Mouse (Mus musculus): Measurements from ENCODE around the gene Rasal3. TPM values are rescaled to one million over a fixed set of nuclear protein-coding genes. Genes with fewer than 3 reads are reported as not detected.
A peak's percentile ranks its signal among the peaks of the same experiment; 100 is the strongest.

The Rasal3 gene
- polyA plus RNA-seq, 1 experiment from 2014 or later, result 2.1 TPM

- H3K27ac ChIP-seq, result no peak overlapping the region
- no peaks in the 10 kb centered on the region for H3K4me1 ChIP-seq
- H3K36me3 ChIP-seq, result no peaks in the 10 kb centered on the region
- no peak overlapping the region for H3K9ac ChIP-seq
- peaks cover 9% of the 10 kb centered on the region for H3K27me3 ChIP-seq
- H3K4me2 ChIP-seq, result no peak overlapping the region
- H3K9me3 ChIP-seq, result no peaks in the 10 kb centered on the region
- 83% methylated on average over 8 of the region's 8 CpGs for WGBS
- ATAC-seq (ENCODE audit: insufficient number of reproducible peaks, low FRiP score, low TSS enrichment, low read depth), result no peak
- no peak overlapping the region for H3K4me3 ChIP-seq
Measured at GRCm38 (mm10) chr17:32420781-32421180, 17.4 kb upstream of the Rasal3 start.

- Histone ChIP-seq H3K36me3 (no peaks in the 10 kb centered on the region), H3K27me3 (peaks cover 17% of the 10 kb centered on the region), H3K27ac (no peak overlapping the region), H3K4me3 (no peak overlapping the region), H3K4me2 (no peak overlapping the region), H3K9ac (no peak overlapping the region), H3K4me1 (no peaks in the 10 kb centered on the region), H3K9me3 (no peaks in the 10 kb centered on the region)
- WGBS, result 75% methylated on average over 2 of the region's 2 CpGs
- ATAC-seq (ENCODE audit: insufficient number of reproducible peaks, low FRiP score, low TSS enrichment, low read depth), result no peak
Measured at GRCm38 (mm10) chr17:32419989-32420388, 16.6 kb upstream of the Rasal3 start.

- Histone ChIP-seq H3K36me3 (no peaks in the 10 kb centered on the region), H3K9me3 (no peaks in the 10 kb centered on the region), H3K27me3 (peaks cover 26% of the 10 kb centered on the region), H3K4me3 (no peak overlapping the region), H3K9ac (no peak overlapping the region), H3K4me2 (no peak overlapping the region), H3K4me1 (no peaks in the 10 kb centered on the region), H3K27ac (no peak overlapping the region)
- 93% methylated on average over 14 of the region's 14 CpGs for WGBS
- ATAC-seq (ENCODE audit: insufficient number of reproducible peaks, low FRiP score, low TSS enrichment, low read depth), result no peak
Measured at GRCm38 (mm10) chr17:32416771-32417170, 13.4 kb upstream of the Rasal3 start.

- 37% methylated on average over 24 of the region's 24 CpGs for WGBS
Measured at GRCm38 (mm10) chr17:32415417-32416020, 12.1 kb upstream of the Rasal3 start.

GRCm38 (mm10) chr17:32411898-32412297 lies 8.5 kb upstream of the Rasal3 start:
- H3K27ac ChIP-seq, result no peak overlapping the region
- H3K4me3 ChIP-seq, result no peak overlapping the region
- H3K4me2 ChIP-seq, result no peak overlapping the region
- no peak overlapping the region for H3K9ac ChIP-seq
- no peak for ATAC-seq (ENCODE audit: insufficient number of reproducible peaks, low FRiP score, low TSS enrichment, low read depth)
- no peaks in the 10 kb centered on the region for H3K36me3 ChIP-seq
- no peaks in the 10 kb centered on the region for H3K9me3 ChIP-seq
- H3K27me3 ChIP-seq, result peaks cover 25% of the 10 kb centered on the region
- no peaks in the 10 kb centered on the region for H3K4me1 ChIP-seq
- 82% methylated on average over 6 of the region's 6 CpGs for WGBS

More at GRCm38 (mm10) chr17:32415417-32416020, 12.1 kb upstream of the Rasal3 start:
- no peak for ATAC-seq (ENCODE audit: insufficient number of reproducible peaks, low FRiP score, low TSS enrichment, low read depth)
- Histone ChIP-seq H3K27ac (no peak overlapping the region), H3K4me2 (no peak overlapping the region), H3K27me3 (peaks cover 26% of the 10 kb centered on the region), H3K9me3 (no peaks in the 10 kb centered on the region), H3K36me3 (no peaks in the 10 kb centered on the region), H3K4me1 (no peaks in the 10 kb centered on the region), H3K9ac (no peak overlapping the region), H3K4me3 (no peak overlapping the region)

- 74% methylated on average over 11 of the region's 11 CpGs for WGBS
- no peak overlapping the region for H3K27ac ChIP-seq
- no peak for ATAC-seq (ENCODE audit: insufficient number of reproducible peaks, low FRiP score, low TSS enrichment, low read depth)
Measured at GRCm38 (mm10) chr17:32402779-32403157, 615 bp downstream of the Rasal3 start.

GRCm38 (mm10) chr17:32402011-32402778 lies 1.2 kb downstream of the Rasal3 start:
- H3K27ac ChIP-seq, result no peak overlapping the region
- no peaks in the 10 kb centered on the region for H3K4me1 ChIP-seq
- no peak overlapping the region for H3K4me3 ChIP-seq
- H3K27me3 ChIP-seq, result peaks cover 23% of the 10 kb centered on the region
- ATAC-seq (ENCODE audit: insufficient number of reproducible peaks, low FRiP score, low TSS enrichment, low read depth), result no peak
- no peak overlapping the region for H3K4me2 ChIP-seq
- no peaks in the 10 kb centered on the region for H3K36me3 ChIP-seq
- no peaks in the 10 kb centered on the region for H3K9me3 ChIP-seq
- no peak overlapping the region for H3K9ac ChIP-seq
- 83% methylated on average over 9 of the region's 9 CpGs for WGBS

More at GRCm38 (mm10) chr17:32402779-32403157, 615 bp downstream of the Rasal3 start:
- no peak overlapping the region for H3K4me3 ChIP-seq
- no peaks in the 10 kb centered on the region for H3K9me3 ChIP-seq
- no peak overlapping the region for H3K9ac ChIP-seq
- no peaks in the 10 kb centered on the region for H3K36me3 ChIP-seq
- H3K27me3 ChIP-seq, result peaks cover 17% of the 10 kb centered on the region
- no peak overlapping the region for H3K4me2 ChIP-seq
- no peaks in the 10 kb centered on the region for H3K4me1 ChIP-seq

GRCm38 (mm10) chr17:32396266-32396665 lies 7.1 kb downstream of the Rasal3 start:
- Histone ChIP-seq H3K36me3 (no peaks in the 10 kb centered on the region), H3K27me3 (peaks cover 82% of the 10 kb centered on the region), H3K4me3 (peak overlapping the region; percentile 19), H3K4me2 (peak overlapping the region; percentile 36), H3K9me3 (no peaks in the 10 kb centered on the region), H3K4me1 (peaks cover 9% of the 10 kb centered on the region), H3K27ac (no peak overlapping the region), H3K9ac (no peak overlapping the region)
- no peak for ATAC-seq (ENCODE audit: insufficient number of reproducible peaks, low FRiP score, low TSS enrichment, low read depth)
- 7% methylated on average over 37 of the region's 37 CpGs for WGBS

- Histone ChIP-seq H3K9ac (no peak overlapping the region), H3K4me1 (peaks cover 9% of the 10 kb centered on the region), H3K4me2 (no peak overlapping the region), H3K27ac (no peak overlapping the region), H3K36me3 (no peaks in the 10 kb centered on the region), H3K9me3 (no peaks in the 10 kb centered on the region), H3K4me3 (no peak overlapping the region), H3K27me3 (peaks cover 87% of the 10 kb centered on the region)
- ATAC-seq (ENCODE audit: insufficient number of reproducible peaks, low FRiP score, low TSS enrichment, low read depth), result no peak
- WGBS, result 80% methylated on average over 10 of the region's 10 CpGs
Measured at GRCm38 (mm10) chr17:32393944-32394343, 9.4 kb downstream of the Rasal3 start.

GRCm38 (mm10) chr17:32389101-32389659 lies 14.2 kb downstream of the Rasal3 start, which contains the start of gene Wiz:
TSS of gene Wiz (minus strand) at chr17:32389439.
- Histone ChIP-seq H3K27me3 (peaks cover 40% of the 10 kb centered on the region), H3K4me1 (peaks cover 13% of the 10 kb centered on the region), H3K4me3 (peak within 1 kb of the TSS; percentile 73), H3K4me2 (peak within 1 kb of the TSS; percentile 96), H3K27ac (peak within 1 kb of the TSS; percentile 82), H3K9me3 (no peaks in the 10 kb centered on the region), H3K36me3 (peaks cover 10% of the 10 kb centered on the region), H3K9ac (peak within 1 kb of the TSS; percentile 82)
- WGBS, result 1% methylated on average over 29 of the region's 44 CpGs
- ATAC-seq (ENCODE audit: insufficient number of reproducible peaks, low FRiP score, low TSS enrichment, low read depth), result peak; percentile 86

GRCm38 (mm10) chr17:32388370-32389100 lies 14.8 kb downstream of the Rasal3 start:
- no peaks in the 10 kb centered on the region for H3K9me3 ChIP-seq
- H3K27ac ChIP-seq, result peak overlapping the region; percentile 48
- peaks cover 13% of the 10 kb centered on the region for H3K4me1 ChIP-seq
- H3K9ac ChIP-seq, result peak overlapping the region; percentile 82
- H3K27me3 ChIP-seq, result peaks cover 33% of the 10 kb centered on the region
- peaks cover 17% of the 10 kb centered on the region for H3K36me3 ChIP-seq
- peak overlapping the region; percentile 73 for H3K4me3 ChIP-seq
- WGBS, result under 1% methylated on average over 38 of the region's 39 CpGs
- peak overlapping the region; percentile 96 for H3K4me2 ChIP-seq
- peak; percentile 20 for ATAC-seq (ENCODE audit: insufficient number of reproducible peaks, low FRiP score, low TSS enrichment, low read depth)
